Mouse (Mus musculus): ENCODE data around the gene Sf3a2.

The Sf3a2 gene

DNA sequence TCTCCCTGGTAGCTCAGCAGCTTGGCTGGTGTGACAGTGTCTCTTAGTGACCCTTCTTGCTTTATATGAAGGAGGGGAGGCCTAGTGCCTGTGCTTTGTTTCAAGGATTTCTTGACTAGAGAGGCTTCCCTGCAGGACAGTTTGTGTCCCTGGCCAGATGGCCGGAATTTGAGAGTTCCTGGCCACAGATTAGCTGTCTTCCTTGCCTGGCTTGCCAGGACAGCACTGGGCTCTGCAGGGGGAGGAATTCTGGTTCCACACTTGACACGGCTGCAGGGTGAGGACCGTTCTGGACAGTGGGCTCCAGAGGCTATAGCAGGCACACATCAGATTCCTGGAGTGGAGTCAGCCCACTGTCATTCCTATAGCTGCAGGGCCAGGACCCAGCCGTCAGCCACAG is 22.3 kb upstream of the Sf3a2 start:
- no peak for DNase-seq (ENCODE audit: low read depth, low spot score)

DNA sequence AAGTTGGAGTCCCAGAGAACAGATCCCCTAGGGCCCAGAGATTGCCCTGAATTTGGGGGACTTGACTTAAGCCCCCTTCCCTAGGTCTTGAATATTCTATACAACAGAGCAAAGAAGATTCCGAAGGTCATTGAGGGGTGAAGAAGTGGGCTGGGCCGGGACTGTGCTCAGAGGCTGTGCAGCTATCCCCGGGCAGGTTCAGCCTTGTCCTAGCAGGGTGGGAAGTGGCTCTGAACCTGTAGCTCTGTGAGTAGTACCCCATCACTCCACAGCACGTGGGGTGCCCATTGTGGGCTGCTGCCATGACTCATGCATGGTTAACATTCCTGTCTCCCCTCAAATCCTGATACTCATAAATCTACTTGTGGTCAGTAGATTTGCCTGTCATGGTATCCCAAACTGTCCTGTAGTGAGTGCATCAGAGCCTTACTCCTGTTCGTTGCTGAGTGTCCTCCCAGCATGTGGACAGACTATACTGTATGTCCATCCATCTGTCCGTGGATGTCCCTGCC is 21.6 kb upstream of the Sf3a2 start:
- DNase-seq (ENCODE audit: low read depth, low spot score), result no peak

DNA sequence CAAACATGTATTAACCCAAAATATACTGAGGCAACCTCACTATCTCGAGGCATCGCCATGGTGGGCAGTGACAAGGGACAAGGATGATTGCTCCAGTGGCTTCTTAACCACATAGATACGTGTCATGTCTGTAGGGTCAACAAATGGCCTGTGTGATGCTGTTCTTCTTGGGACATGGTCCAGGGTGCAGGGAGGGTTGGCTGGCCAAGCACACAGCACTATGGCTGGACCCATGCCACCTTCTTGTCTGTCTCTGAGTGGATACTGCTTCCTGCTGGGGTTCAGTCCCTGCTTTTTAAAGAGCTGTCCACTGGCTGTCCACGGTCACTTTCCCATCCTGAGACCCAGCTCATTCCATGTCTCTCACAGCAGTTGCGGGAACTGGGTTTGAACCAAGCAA is 20.9 kb upstream of the Sf3a2 start:
- no peak for DNase-seq (ENCODE audit: low read depth, low spot score)

DNA sequence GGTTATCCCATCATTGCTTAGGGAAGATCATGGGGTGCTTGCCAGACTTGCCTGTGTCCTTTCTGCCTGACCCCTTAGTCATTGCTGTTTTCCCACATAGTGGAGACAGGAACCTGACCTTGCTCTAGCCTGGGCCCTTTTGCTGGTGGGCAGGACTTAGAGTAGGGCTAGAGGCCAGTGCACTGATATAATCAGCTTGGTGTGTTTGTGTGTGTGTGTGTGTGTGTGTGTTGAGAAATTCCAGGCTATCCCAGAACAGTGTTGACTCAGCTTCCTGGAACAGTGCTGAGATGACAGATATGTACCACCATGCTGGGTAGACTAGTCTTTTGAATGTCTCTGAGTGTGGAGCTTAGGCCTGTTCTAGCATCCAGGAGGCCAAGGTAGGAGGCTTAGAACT is 18.4 kb upstream of the Sf3a2 start:
- no peak for DNase-seq (ENCODE audit: low read depth, low spot score)

DNA sequence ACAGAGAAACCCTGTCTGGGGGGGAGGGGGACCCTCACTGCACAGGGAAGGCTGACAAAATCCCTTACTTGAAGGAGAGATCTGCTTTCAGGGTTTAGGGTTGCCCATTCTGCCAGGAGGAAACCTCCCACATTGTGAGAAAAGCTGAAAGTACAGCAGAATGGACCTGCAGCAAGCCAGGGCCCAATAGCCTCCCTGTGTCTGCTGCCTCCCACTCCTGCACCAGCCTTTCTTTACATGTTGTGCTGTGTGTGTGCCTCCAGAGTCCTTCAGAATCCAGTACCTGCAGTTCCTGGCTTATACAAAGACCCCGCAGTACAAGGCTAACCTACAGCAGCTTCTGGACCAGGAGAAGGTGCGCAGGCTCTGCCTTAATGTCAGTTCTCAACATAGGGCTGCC is 13.7 kb upstream of the Sf3a2 start:
- no peak for DNase-seq (ENCODE audit: low read depth, low spot score)

DNA sequence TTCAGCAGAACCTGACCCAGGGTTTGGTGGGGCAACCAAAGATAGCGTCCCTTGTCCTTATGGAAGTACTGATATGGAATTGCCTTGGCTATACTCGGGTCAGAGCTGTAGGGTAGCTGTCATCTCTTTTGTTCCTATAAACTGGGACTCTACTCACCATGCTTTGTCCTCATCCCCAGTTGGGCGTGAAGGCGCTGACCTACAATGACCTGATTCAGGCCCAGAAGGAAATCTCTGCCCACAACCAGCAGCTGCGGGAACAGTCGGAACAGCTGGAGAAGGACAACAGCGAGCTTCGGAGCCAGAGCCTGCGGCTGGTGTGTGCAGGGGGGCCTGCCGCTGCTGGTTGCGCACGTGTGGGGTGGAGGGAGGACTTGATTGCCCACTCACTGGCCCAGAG is 13.1 kb upstream of the Sf3a2 start:
- DNase-seq (ENCODE audit: low read depth, low spot score), result no peak

DNA sequence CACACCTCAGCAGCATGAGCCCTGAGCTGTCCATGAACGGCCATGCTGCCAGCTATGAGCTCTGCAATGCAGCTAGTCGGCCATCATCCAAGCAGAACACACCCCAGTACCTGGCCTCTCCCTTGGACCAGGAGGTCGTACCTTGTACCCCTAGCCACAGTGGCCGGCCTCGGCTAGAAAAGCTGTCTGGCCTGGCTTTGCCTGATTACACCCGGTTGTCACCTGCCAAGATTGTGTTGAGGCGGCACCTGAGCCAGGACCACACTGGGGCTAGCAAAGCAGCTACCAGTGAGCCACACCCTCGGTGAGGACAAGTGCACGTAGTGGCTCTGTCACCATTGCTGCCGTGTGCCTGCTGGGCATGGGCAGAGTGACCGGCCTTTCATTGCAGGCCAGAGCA is 12.0 kb upstream of the Sf3a2 start:
- DNase-seq (ENCODE audit: low read depth, low spot score), result no peak

DNA sequence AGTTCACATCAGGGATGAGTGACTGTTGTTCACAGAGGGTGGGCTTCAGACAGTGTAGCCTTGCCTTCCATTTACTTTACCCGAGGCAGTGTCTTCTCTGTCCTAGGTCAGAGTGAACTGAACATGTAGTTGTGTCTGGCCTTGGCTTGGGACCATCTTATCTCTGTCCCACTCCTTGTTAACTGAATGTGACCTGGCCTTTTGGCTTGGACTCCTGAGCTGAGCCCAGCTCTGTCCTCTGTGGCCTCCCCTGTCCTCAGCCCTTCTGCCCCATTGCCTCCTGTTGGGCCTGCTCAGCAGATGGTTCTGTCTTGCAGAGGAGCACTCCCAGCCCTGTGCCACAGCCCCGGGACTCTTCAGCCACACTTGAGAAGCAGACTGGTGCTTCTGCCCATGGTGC is 10.5 kb upstream of the Sf3a2 start:
- DNase-seq (ENCODE audit: low read depth, low spot score), result no peak

DNA sequence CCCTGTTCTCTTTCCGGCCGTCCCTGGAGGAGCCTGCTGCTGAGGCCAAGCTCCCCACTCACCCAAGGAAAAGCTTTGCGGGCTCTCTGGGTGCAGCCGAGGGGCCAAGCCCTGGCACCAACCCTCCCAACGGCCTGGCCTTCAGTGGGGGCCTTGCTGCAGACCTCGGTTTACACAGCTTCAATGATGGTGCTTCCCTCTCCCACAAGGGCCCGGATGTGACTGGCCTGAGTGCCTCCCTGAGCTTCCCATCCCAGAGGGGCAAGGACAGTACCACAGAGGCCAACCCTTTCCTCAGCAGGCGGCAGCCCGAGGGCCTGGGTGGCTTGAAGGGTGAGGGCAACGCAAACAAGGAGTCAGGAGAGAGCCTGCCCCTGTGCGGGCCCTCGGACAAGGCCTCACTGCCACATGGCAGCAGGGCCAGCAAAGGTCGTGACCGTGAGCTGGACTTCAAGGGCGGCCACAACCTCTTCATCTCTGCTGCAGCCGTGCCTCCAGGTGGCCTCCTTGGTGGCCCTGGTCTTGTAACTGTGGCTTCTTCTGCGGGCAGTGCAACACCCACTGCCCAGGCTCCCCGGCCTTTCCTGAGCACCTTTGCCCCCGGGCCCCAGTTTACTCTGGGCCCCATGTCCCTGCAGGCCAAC is 7.1 kb upstream of the Sf3a2 start:
- DNase-seq (ENCODE audit: low read depth, low spot score), result no peak

DNA sequence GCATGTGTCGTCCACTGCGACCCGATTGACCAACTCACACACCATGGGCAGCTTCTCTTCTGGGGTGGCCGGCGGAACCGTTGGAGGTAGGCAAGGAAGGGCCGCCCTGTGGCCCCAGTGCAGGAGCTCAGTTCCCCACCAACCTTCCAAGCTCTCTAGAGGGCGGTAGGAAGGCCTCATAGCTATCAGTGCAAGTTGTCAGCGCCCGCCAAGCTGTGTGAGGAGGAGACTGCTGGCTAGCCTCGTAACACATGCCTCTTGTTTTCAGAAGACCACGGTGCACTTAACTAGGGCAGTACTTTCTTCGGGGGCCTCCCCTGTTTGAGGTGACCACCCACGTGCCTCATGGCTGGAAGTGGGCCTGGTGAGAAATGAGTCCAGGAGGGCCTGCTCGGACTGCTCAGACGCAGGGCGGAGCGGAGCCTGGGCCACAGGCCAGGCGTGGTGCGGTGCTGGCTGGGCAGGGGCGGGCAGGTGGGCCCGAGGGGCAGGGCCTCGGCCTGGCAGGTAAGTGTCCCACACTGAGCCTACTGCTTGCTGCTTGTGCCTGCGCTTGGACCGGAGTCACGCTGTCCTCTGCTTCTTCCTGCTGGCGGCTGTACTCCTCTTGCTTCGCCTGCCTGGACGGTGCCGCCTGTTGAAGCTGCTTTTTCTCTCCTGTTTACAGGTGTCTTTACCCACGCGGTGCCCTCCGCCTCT is 6.4 kb upstream of the Sf3a2 start:
- no peak for DNase-seq (ENCODE audit: low read depth, low spot score)

DNA sequence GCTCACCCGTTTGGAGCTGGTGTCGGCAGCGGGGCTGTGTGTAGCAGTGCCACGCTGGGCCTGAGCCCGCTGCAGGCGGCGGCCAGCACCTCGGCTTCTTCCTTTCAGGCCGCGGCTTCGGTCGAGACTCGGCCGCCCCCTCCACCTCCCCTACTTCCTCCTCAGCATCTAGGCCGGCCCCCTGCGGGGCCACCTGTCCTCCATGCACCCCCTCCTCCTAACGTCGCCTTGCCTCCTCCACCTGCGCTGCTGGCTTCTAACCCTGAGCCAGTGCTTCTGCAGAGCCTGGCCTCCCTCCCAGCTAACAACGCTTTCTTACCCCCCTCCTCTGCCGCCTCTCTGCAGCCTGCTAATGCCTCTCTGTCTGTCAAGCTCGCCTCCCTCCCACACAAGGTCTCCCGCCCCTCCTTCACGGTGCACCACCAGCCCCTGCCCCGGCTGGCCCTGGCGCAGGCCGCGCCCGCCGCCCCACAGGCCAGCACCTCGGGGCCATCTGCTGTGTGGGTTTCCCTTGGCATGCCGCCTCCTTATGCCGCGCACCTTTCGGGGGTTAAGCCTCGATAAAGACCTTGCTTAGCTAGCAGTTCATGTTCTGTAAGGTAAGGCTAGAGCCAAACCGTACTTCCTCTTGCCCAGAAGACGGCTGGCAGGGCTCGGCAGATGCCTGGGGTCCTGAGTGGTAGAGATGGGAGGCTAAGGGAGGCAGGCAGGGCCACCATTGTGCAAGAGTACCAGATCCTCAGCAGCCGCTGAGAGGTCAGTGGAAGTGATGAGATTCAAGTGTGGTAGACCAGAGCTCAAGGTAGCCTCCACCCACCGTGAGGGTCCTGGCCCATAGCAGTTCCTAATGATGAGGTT is 5.6 kb upstream of the Sf3a2 start:
- DNase-seq (ENCODE audit: low read depth, low spot score), result no peak

DNA sequence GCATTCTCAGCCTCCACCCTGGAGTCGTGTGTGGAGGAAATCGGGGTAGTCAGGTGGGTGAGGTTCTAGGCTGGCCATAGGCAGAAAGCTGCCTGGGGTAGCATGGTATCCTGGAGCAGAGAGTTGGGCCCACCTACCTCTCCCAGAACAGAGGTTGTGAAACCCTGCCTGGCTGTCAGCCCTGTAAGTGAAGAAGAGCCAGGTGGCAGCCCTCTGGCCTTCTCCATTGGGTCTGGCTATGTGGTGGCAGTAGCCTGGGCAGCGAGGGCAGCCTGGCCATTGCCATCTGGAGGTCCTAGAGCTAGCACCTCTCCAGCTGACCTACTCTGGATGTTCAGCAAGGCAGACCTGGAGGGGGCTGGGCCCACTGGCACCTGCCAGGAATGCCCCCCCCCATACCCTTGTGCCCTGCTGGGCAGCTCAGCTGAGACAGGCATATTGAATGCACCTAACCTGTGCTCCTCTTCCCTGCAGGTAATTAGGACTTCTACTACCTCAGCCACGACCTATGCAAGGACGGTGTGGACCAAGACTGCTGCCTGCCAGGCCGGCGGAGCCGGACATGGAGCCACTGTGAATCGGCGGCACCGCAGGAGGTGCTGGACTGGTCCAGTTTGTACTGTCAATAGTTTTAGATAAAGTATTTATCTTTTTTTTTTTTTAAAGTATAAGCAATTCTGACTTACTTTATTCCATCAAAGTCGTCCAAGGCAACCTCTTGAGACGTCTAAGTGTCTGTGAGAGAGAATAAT is 4.8 kb upstream of the Sf3a2 start:
- no peak for DNase-seq (ENCODE audit: low read depth, low spot score)

DNA sequence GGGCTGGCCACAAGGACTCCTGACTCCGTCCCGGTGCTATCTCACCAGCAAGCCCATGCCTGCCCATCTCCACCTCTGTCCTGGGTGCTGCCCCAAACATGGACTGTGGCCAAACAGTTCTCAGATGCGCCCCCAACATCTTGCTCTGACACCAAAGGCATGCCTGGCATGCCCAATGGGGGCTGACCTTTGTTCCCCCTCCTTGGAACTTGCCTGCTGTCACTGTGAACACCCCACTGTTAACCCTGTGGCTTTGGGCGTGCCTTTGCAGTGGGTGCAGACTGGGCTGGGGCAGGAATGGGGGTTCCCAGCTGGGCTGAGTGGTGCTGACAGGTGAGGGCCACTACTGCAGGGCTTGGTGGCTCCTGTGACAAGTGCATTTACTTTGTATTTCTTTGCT is 4.2 kb upstream of the Sf3a2 start:
- DNase-seq (ENCODE audit: low read depth, low spot score), result no peak

DNA sequence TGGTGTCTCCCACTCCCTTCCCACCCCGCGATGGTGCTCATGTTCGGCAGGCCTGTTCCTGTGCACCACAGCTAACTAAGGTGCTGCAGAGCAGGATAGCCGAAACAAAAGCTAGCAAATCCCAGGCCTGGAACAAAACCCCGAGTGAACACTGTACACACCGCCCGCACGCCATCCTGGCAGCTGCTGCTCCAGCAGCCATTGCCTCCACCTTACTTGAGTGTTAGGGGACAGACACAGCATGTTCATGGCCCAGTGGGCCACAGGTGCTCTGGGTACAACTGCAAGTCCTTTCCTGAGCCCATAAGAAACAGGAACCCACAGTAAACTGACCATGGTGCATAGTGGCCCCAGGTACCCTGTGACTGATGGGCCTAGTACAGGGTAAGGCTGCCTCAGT is 3.2 kb upstream of the Sf3a2 start:
- DNase-seq (ENCODE audit: low read depth, low spot score), result no peak

DNA sequence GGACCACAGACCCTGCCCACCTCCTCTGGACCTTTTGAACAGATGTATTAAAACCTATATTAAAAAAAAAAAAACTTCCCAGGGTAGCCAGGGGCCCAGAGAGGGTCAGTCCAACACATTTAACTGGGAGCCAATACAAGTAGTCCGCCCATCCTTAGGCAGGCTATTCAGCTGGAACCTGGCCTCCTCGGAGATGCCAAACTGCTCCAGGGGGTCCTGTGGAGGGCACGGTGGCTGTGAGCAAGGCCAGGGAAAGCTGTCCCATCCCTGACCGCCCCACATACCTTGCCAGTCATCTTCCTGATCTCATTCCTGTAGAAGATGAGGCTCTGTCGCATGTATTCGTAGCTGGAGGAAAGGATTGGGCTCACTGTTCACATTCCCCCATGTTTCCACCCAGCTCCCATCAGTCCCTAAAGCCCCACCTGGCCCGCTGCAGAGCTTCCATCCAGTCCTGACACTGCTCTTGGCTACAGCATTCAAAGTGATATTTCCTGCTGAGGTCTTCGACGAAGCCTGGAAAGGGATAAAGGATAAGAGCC is 1.6 kb upstream of the Sf3a2 start:
- DNase-seq (ENCODE audit: low read depth, low spot score), result no peak

DNA sequence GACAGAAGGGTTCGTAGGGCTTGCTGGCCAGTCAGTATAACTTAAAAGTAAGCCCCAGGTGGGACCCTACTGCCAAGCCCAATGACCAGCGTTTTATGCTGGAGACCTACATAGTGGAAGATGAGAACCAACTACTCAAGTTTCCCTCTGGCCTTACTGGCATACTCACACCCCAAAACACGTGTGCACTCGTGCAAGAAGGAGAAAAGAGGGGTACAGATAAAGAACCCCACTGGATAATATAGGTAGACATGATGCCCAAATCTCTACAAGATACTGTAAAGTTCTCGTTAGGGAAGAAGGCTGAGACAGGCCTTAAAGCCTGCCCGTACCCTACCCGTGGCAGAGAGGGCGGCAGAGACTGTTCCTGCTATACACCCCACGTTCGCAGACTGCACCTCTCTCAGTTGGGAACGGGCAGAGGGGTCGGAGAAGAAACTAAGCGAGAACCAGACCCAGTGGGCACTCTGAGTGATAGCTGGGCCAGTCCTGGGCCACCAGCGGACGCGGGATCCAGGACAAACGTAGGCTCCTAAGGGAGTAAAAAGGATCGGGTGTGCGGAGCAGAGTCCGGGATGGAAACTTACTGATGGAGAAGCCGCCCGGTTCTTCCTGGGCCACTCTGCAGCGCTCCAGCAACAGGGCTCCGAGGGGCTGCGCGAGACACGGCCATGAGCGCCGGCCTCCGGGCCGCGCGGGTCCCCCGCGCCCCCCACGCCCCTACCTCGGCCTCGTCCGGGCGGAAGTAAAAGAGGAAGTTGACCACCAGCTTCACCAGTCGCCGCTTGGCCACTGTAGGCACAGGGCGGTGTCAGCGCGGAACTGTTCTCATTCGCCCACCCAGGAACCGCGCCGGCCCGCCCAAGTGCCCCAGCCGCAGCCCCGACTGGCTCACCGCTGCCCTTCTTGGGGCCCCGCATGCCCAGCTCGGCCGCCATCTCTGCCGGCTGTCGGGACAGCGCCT is 530 bp upstream of the Sf3a2 start:
- no peak for DNase-seq (ENCODE audit: low read depth, low spot score)

DNA sequence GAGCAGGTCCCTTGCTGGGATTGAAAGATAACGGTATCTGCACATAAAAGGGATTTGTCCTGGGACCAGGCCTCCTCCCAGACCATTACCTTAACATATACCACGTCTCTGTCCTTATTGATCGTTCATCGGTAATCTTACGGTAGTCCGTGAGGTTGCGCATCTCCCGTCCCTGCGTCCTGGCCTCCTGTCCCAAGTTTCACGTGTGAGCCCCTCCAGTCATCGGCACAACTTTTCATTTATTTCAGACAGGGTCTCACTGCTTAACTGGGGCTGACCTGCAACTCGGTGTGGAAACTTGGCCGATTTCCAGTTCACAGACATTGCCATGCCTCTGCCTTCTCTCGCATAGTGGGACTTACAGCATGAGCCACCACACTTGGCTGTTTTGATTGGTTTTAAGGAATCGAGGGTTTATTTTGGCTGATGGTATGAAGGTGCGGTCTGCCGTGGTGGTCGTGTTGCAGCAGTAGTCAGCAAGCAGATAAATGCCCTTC is 1.1 kb downstream of the Sf3a2 start:
- DNase-seq (ENCODE audit: low read depth, low spot score), result no peak

DNA sequence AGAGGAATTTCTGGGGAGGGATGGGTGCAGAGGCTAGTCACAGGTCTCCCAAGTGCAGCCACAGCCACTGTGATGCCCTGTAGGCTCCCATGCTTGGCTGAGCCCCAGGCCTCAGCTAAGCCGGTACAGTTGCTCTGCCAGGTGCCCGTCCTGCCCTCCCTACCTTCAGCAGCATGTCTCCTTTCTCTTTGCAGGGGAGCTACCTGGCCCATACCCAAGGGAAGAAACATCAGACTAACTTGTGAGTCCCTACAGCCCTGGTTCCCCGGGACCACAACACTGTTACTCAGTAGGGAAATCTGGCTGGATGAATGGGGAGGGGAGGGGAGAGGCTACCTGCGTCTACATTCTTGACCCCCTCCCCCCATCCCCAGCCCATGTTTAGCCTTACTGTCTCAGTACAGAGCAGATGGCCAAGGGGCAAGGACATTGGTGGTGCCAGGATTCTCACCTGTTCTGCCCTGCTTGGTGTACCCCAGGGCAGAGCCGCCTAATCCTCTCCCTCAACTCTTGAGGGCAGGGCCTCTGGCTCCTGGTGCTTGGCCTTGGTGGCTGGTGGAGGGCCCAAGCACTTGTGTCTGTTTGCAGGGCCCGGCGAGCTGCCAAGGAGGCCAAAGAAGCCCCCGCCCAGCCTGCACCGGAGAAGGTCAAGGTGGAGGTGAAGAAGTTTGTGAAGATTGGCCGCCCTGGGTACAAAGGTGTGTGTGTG is 4.4 kb downstream of the Sf3a2 start:
- no peak for DNase-seq (ENCODE audit: low read depth, low spot score)

DNA sequence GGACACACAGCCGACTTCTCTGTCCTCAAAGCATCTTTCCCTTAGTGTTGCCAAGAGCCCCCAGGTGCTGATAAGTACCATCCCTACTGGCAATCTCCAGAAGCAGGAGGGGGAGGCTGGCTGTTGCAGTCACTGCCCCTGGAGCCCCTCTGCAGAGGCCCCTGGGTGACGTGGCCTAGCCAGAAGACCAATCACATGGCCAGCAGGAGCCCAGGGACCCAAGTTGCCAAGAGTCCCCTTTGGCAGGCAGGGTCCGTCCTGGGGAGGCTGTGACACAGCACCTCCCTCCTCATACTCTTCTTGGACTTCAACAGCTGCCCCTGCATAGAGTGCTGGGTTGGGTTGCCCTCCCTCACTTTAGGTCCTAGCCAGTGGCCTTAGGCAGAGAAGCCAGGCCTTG is 5.0 kb downstream of the Sf3a2 start:
- DNase-seq (ENCODE audit: low read depth, low spot score), result no peak

DNA sequence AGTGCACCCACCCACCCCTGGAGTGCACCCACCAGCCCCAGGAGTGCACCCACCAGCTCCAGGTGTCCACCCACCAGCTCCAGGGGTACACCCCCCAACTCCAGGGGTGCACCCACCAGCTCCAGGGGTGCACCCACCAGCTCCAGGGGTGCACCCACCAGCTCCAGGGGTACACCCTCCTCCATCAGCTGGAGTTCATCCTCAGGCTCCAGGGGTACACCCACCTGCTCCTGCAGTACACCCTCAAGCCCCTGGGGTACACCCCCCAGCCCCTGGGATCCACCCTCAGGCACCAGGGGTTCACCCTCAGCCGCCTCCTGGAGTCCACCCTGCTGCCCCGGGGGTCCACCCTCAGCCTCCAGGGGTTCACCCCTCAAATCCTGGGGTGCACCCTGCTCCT is 6.3 kb downstream of the Sf3a2 start:
- no peak for DNase-seq (ENCODE audit: low read depth, low spot score)

All from c-Kit-negative CD71-positive TER-119-positive erythroid progenitor cells, embryonic 14.5 days (primary cell).